Mouse (Mus musculus) brain, adult 2 months (tissue): ENCODE measurements around the gene Zbtb21.
"Not testable (repeated sequence)": the region's sequence is repeated elsewhere in the genome, so short reads cannot be mapped to it uniquely, and the experiment has no call there.

Source experiments
- DNase-seq: peaks from one replicate; pipeline ENCODE4 v3.0.0; 2011; ENCODE audit warnings: low read depth, low spot score

The Zbtb21 gene

DNA sequence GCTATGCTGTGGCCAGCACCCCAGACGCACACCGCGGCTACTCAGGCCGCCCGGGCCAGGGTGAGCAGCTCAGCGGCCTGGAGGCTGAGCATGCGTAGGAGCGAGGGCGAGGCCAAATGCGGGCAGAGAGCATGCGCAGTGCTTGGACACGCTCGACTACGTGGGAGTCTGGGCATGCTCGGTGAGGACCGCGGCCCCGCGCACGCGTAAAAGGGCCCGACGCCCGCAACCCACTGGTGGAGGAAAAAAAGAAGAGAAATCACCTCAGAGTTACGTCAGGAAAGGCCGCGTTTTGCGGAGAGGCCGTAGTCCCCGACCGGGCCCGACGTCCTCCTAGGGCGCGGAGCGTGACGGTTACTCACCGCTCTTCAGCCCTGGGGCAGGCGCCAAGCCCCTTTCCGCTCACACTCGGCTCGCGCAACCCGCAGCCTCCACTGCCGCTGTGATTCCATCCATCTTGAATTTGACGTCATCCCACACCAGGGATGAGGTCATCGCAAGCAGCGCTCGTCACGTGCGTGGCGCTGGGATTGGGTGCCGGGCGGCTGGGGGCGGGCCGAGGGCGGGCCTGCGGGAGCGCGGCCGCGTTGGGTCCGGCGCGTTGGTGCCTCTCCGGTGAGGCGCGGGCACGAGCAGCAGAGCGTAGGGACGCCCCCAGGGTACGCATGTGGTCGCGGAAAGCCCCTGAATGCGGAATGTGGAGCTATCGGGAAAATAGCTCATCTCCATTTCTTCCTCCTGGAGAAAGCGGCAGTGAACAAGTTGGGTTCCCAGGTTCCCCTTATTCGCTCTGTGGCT is at the start of gene Zbtb21, which contains the start of gene C2cd2:
Gene Zbtb21, minus strand, starts transcription at position 472 of the 798 bp plus-strand sequence.
Gene C2cd2, minus strand, starts transcription at position 448 of the 798 bp plus-strand sequence.
- DNase-seq: peak; percentile 99

DNA sequence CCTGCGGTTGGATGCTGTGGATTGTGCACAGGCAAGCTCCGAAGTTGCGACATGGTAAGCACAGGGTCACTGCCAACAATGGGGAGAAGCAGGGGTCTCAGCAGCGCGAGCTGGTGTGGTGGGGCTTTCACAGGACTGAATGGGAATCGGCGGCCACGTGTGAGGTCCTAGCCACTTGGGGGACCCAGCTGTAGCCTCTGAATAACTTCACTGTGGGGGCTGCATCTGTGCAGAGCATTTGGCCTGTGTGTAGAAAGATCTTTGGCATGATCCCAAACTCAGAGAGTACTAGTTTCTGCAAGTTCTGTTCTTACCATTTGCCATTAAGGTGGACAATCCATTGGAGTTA is 34.9 kb upstream of the Zbtb21 start:
- DNase-seq: not testable (repeated sequence)

DNA sequence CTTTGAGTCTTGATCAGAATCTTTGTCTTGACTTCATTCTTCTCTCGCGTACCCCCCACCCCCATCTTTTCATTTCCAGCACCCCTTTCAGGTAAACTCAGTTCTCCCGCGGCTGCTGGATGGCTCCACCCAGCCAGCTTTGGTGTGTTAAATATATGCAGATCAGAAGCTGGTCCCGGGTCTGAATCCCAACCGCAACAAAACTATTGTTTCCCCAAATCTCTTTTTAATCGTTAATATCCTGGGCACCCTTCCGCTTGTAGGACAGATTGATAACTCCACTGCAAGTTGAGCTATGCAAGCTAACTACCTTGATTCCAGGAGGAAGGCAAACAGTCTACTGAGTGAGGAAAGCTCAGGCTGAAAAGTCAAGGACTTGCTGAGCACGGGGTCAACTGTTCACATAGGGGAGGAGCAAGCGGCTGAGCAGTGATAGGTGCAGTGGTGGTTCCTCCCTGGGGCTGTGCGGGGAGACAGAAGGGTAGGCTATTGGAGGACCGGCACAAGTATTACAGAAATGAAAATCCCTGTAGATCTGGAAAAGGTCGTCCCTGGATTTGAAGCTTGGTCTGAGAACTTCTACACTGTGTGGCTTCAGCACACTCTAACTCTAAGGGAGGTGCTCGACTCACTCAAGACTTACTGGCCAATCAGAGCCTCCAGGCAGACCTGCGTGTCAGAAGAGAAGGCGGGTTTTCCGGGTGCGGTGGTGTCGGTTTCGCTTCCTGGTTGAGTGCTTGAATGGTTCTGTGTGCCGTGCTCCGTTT is 34.4 kb upstream of the Zbtb21 start, which contains the start of gene B230307C23Rik:
Gene B230307C23Rik, plus strand, starts transcription at position 700 of the 767 bp plus-strand sequence.
- peak; percentile 95 for DNase-seq

DNA sequence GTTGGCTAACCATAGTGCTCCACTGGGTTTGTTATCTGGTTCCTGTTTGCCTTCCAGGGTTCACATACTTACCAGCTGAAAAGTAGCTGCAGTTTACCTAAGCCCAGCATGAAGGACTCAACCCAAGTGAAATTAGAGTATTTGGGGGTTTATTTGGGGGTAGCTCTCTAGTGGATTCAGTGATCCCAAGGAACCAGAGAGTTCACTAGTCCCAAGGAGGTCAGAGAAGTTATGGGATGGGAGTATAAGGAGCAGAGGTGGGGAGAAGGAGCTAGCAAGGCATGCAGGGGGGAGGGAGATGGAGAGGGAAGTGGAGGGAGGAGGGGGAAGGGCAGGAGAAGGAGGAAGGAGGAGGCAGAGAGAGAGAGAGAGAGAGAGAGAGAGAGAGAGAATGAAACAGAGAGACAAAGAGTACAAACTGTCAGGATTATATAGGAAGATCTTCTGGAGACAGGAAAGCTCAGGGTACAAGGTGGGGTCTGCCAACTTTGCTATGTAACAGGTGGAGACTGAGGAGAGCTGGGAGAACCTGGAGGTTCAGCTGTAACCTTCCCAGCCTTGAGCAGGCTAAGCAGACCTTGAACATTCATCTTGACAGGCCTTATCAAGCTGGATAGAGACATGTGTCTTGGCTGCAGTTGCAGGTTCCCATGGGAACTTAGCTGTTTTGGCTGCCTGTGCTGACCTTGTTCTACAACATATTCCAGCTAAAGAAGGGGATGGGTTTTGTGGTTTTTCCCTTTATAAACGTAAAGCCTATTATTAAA is 33.6 kb upstream of the Zbtb21 start:
- peak; percentile 12 for DNase-seq

DNA sequence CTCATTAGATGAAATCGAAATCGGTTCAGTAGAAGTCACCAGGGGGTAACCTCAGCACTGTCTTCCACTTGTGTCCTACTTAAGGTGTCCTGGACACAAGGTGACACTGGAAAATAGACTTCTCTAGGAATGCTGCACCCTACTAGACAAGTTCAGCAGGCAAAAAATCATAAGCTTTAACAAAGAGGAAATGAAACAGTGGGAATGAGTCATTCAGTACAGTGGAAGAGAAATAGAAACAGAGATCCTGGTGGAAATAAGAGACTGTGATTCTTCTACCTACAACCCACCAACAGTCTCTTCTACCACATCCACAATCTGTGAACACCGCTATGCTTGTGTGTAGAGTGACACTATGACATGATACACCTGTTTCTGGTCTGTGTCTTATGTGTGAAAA is 30.1 kb upstream of the Zbtb21 start:
- not testable (repeated sequence) for DNase-seq

DNA sequence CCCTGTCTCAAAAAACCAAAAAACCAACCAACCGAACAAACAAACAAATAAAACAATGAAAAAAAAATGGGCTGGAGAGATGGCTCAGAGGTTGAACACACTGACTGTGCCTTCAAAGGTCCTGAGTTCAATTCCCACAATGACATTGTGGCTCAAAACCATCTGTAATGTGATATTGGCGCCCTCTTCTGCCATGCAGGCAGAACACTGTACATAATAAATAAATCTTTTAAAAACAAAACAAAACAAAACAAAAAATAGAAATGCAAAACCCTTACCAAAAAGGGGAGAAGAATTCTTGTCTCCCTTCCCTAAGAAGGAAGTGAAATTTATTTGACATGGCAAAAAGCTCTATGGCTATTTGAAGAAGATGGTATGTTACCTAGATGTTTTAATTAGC is 29.1 kb upstream of the Zbtb21 start:
- DNase-seq: no peak

DNA sequence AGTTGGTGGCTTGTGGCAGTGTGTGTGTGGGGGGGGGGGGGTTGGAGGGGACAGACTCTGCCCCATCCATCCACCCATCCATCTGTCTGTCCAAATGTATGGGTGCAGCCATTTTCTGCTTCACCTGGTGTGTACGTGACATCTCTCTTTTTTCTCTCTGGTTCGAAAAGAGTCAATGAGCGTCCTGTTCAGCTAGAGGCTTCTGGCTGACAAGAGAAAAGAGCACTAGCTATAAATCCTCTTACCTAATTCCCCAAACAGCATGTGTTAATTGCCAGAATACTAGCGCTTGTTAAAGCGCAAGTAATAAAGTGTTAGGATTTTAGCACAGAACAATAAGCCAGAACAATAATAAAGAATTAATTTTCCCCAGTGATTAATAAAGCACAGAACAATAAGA is 22.2 kb upstream of the Zbtb21 start:
- no peak for DNase-seq

DNA sequence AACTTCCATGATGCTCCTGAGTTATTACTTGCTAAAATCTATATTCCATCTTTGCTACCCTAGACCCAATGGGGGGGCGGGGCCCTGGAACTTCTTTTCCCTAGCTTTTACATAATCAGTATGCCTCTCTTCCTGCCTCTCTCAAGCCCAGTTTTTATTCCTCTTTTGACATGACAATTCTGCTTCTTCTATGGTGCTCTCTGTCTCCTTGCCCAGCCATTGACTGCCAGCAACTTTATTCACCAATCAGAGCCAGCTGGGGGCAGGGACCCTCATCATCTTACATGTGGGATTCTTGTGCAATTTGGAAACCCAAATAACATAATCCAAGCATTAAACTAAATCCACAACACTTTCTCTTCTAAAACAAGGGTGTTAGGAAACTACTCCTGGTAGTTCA is 18.9 kb upstream of the Zbtb21 start:
- no peak for DNase-seq

DNA sequence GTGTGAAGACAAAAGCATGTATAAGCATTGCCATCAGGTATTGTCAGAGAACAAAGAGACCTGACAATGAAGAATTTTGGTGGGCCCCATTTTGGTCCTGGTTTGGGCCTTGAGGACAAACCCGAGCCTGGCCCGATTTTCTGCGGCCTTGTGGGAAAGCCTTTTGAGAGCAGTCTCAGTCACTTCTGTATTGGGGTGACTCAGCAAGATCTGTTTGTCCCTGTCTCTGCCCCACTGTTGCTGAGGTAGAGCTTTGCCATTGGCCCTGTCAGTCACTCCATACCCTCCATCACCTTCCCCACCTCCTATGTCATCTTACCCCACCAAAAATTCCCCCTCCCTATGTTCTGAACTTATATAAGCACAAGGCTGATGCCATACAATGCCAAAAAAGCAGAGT is 15.3 kb upstream of the Zbtb21 start:
- no peak for DNase-seq

DNA sequence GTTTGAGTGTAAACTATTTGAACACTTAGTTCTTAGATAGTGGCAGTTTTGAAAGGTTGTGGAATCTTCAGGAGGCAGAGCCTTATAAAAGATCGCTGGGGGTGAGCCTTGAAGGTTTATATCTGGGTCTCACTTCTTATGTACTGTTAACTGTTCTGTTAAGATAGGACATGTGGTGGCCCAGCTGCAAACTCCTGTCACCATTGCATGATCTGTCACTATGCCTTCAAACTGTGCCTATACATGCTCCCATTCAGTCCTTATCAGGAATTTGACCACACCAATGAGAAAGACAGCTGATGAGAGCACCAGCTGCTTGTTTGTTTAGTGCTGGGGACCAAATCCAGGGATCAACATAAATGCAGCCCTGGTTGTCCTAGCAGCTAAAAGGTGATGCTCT is 14.9 kb upstream of the Zbtb21 start:
- no peak for DNase-seq

DNA sequence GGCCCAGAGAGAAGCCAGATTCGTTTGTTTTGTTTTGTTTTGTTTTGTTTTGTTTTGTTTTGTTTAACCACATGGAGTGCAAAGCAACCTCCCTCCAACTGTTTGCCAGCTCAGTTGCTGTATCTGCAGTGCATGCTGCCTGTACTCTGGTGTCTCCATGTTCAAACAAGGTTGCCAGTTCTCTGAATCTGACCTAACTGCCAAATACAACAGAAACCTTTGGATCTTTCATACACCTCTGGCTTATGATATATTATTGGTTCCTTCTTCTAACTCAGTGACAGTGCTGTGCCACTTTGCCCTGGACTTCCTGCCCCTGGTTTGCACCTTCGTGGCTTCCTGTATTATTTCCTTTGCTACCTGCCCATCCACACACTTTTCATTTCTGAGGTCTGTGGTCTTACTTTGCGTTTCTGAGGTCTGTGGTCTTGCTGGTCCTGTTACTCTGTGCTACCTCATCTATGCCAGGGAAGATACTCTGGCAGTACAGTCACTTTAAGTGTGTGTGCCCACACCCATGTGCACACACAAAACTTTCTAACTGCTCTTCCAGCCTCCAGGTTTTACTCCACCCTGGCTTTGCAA is 1.6 kb upstream of the Zbtb21 start:
- no peak for DNase-seq

DNA sequence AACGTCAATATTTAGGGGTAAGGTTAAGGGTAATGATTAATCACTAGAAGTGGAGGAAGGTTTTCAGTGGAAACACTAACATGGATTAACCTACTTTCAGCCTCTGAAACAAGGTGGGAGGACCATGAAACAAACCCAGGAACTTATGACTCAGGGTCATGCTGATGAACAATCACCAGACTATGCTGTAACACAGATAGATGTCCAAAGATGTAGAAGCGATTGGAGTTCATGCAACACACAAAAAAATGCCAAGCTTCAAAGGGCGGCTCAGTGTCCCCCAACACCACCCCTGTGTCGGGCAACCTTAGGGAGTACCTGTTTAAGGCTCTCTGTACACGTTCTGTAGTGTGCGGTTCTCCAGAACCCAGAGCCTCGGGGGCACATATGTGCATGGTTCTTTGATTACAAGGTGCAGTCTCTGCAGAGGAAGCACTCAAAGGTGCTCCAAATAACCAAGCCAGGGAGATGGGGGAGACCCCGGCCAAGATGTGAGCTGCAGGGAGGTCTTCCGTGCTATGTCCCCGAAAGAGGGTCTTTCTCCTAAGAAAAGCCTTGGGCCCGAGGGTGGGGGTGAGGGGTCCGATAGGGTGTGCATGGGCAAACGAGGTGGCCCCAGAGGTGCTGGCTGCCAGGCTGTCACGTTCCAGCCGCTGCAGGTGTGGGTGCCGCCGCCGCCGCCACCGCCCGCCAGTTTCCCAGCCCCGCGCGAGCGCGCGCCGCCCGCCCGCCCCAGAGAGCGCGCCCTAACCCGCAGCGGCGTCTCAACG is 856 bp downstream of the Zbtb21 start:
- peak; percentile 33 for DNase-seq

DNA sequence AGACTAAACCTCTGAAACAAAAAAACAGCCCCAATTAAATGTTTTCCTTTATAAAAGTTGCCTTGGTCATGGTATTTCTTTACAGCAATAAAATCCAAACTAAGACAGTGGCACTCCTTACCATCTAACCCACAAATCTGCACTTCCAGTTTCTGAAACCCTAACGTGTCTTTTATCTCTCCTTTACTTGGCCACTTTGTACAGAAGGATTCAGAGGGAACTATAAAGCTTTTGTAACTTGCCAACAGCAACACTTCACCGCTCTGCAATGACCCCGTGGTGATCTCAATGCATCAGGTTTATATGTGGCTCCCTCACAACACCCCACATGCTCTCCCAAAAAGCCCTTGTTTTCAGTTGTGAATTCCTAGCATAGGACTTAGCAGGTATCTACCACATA is 2.1 kb downstream of the Zbtb21 start:
- DNase-seq: no peak

DNA sequence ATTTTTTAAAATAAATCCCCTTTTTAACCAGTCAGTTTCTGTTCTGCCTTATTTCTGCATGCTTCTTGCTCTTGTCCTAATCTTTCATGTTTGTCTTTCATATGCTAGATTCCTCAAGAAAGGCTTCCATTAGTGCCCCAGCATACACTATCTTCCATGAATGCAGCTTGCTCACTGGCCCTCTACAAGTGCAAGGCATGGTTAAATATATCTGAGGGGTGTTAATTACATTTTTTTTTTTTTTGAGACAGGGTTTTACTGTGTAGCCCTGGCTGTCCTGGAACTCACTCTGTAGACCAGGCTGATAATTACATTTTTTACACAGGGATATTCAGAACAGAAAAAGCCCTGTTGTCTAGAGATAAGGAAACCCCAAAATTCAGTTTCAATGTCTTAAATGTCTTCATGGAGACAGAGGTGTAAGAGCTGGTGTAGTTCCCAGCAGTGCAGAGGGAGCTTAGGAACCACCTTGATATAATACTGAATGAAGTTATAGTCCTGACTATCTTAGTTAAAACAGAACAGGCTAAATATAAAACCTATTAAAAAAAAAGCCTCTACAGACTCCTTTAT is 3.9 kb downstream of the Zbtb21 start:
- no peak for DNase-seq

DNA sequence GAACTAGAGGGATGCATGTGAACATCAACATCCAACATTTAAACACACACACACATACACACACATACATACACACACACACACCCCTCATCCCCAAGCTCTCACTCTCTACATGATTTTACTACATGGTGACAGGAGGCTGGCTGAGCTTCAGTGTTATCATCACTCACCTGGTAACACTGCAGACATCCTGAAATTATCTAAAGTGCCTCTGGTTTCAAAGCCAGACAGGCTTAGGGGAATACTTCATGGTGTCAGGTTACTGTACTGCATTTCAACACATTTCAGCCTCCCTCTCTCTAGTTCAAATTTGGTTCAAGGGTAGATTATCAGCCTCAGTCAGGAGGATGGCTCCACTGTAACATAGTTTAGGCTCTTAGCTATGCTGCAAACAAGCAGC is 4.8 kb downstream of the Zbtb21 start:
- DNase-seq: no peak

DNA sequence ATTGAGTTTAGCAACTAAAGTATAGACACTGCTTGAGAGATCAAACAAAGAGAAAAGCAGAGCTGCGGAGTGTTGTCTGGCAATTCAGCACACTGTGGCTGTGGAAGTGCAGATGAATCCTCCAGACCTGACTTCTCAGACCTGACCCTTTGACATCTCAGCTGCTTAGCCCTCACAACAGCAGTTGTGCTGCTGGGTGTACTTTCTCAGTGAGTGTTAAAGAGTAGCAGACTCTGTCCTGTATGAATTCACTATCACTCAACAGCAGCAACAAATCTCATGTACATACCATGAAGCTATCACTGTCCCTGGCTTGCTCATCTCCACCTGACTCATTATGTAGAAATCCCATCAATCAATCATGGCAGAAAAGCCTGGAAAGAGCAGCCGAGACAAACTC is 6.4 kb downstream of the Zbtb21 start:
- DNase-seq: no peak

DNA sequence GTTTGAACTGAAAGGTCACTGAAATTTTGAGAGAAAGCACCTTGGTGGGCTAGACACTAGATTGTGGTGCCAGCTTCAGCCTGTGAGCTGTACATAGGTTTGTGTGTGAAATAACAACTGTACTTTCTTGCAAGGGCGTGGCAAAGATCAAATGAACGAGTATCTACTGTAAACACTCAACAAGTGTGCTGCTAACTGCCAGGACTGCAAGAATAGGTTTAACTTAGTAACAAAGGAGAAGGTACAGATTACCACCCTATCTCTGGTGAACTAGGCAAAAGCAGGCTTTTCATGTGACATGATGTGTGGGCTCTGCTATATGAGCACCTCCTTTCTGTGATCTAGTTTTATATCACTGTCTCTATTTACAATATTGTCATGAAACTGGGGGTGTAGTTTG is 9.1 kb downstream of the Zbtb21 start:
- DNase-seq: no peak

DNA sequence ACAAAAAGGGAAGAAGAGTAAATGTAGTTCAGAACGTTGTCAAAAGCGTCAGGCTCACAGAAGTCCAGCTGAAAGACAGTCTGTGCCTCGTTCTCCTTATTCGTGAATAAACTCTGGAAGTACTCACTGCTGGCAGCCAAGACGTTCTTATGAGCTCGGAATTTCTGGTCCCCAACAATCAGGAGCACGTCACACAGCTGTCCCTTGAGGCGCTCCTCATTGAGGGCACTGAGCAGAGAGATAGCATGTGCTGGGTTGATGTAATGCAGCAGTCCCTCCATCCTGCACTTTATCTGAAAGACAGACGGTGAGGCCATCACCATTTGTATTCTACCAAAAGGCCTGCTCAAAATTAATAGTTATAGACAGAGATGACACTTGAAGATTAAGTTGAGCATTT is 9.6 kb downstream of the Zbtb21 start:
- DNase-seq: no peak

DNA sequence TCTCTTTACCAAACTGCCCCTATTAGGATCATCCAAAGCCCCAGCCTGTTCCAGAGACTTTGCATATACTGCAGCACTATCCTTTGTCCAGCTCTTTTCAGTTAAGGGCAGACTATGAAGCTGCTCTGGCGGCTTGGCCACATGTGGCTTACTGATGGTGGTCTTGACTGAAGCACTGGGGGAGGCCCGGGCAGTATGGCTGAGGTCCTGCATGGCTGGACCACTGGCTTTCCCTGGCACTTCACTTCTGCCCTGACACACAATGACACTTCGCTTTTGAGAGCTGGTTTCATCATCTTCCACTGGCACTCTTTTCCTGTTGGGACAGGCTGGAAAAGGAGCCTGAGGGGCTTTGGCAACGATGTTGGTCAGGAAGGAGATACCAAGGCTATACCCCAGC is 10.1 kb downstream of the Zbtb21 start:
- no peak for DNase-seq

DNA sequence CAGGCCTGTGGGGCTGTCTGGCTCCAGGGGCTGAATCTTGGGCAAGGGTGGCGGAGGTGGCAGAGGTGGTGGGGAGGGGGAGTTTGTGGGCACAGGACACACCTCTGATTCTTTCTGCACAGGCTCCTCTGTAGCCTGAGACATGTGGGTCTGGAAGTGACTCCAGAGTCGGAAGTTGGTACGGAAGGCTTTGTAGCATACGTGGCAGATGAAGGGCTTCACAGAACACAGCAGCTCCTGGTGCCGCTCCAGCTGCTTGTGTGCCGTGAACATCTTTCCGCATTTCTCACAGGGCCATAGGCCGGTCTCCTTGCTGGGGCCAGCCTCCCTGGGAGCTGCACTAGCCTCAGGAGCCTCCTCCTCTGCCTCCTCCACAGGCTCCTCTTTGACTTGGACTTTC is 12.4 kb downstream of the Zbtb21 start:
- DNase-seq: no peak

DNA sequence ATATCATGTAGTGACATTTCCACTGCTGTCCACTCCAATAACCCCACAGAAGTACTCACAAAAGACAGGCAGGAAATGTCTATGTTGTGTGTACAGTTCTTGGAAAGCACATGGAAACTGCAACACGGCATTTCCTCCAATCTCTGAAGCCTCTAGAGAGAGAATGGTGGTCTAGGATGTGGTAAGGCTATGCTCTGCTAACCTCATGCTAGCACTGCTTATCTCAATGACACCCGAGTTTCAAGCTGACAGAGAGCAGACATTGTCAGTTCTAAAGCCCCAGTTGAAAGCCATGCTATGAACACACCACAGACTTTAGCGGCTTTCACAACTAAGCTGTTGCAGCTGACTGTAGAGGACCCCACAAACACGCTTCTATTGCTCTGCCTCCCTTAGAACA is 13.6 kb downstream of the Zbtb21 start:
- DNase-seq: no peak
